Mouse (Mus musculus) ES-Bruce4 (cell line): Measurements from ENCODE around the gene AC134908.4.

ENCODE experiments used
- CTCF ChIP-seq: IDR thresholded peaks from one replicate; pipeline ENCODE4 v1.8.1; 2011; ENCODE audit warnings: low read depth, low read length
- EP300 ChIP-seq: IDR thresholded peaks from 2 replicates; pipeline ENCODE4 v1.6.1; 2011; ENCODE audit warnings: low read depth, low read length; ENCODE audit not compliant: insufficient read depth
- POLR2A ChIP-seq: IDR thresholded peaks from one replicate; pipeline ENCODE4 v1.8.1; 2011; ENCODE audit warnings: low read length; ENCODE audit not compliant: insufficient read depth

DNA sequence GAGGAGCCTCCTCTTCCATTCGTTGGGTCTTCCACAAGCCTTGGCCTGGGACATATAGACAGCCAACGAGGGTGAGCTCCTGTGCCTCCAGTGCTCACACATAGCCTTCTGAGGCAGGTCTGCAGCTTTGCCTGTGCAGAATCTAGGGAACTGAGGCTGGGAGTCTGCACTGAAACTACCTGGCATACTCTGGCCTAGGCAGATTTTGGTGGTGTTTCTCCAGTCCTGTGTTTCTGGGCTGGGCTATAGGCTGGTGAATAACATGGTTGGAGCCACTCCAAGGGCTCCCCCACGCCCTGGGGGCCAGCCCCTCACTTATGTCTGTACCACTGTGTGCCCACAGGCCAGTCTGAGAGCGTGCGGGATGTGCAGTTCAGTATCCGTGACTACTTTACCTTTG, 29.9 kb upstream of the AC134908.4 start:
- no peak for TF ChIP-seq POLR2A
- TF ChIP-seq CTCF, result no peak
- no peak for TF ChIP-seq EP300
